Mouse (Mus musculus) limb, embryonic 15.5 days (tissue): ENCODE data around the gene Gbf1. TPM values are rescaled to one million over a fixed set of nuclear protein-coding genes. Genes with fewer than 3 reads are reported as not detected.

Experiments used
- ATAC-seq: fragments of 200-750 bp; cut with Nextera tagmentation; 2 replicates; pipeline ENCODE4 v1.8.0; 2017; ENCODE audit warnings: low read depth, moderate TSS enrichment; ENCODE audit not compliant: insufficient number of reproducible peaks, low FRiP score, low TSS enrichment
- H3K27ac ChIP-seq: fragments of 300-500 bp; sonication (generic); 2 replicates; pipeline ENCODE4 v1.5.1; 2015; ENCODE audit warnings: moderate library complexity, mild to moderate bottlenecking, inconsistent platforms
- H3K27me3 ChIP-seq: fragments of 300-500 bp; sonication (generic); 2 replicates; pipeline ENCODE4 v1.6.1; 2015; ENCODE audit warnings: inconsistent platforms
- H3K36me3 ChIP-seq: fragments of 300-500 bp; sonication (generic); 2 replicates; pipeline ENCODE4 v1.6.1; 2015; ENCODE audit warnings: inconsistent platforms
- H3K4me1 ChIP-seq: fragments of 300-500 bp; sonication (generic); 2 replicates; pipeline ENCODE4 v1.6.1; 2015; ENCODE audit warnings: inconsistent platforms
- H3K4me2 ChIP-seq: fragments of 300-500 bp; sonication (generic); 2 replicates; pipeline ENCODE4 v1.6.1; 2015; ENCODE audit warnings: mild to moderate bottlenecking, inconsistent platforms
- H3K4me3 ChIP-seq: fragments of 300-500 bp; sonication (generic); 2 replicates; pipeline ENCODE4 v1.5.1; 2015; ENCODE audit warnings: mild to moderate bottlenecking, inconsistent platforms
- H3K9ac ChIP-seq: fragments of 300-500 bp; sonication (generic); 2 replicates; pipeline ENCODE4 v1.6.1; 2015; ENCODE audit warnings: inconsistent platforms
- H3K9me3 ChIP-seq: fragments of 300-500 bp; sonication (generic); 2 replicates; pipeline ENCODE4 v1.6.1; 2016; ENCODE audit warnings: inconsistent platforms
- WGBS: fragments of 180-500 bp; shearing (Covaris S2); methylation state at CpG from one replicate; pipeline ENCODE4 v1.1.7; 2015; 5-methylcytosine and 5-hydroxymethylcytosine counted together
- polyA plus RNA-seq: library from polyadenylated mRNA; unstranded; fragments of >200 nt; fragmentation: Nextera tagmentation; extraction: Ambion mirVana; gene quantifications from 2 replicates; pipeline ENCODE4 v1.2.1, GENCODE M21; 2015

The Gbf1 gene
- polyA plus RNA-seq, 1 experiment from 2014 or later, result 76.7 TPM

GRCm38 (mm10) chr19:46322144-46322995 lies 170.1 kb downstream of the Gbf1 start:
- WGBS, result 53% methylated on average over 11 of the region's 11 CpGs
- Histone ChIP-seq H3K27ac (no peak overlapping the region), H3K4me2 (no peak overlapping the region), H3K27me3 (peaks cover 100% of the 10 kb centered on the region), H3K36me3 (no peaks in the 10 kb centered on the region), H3K9me3 (no peaks in the 10 kb centered on the region), H3K4me3 (no peak overlapping the region), H3K9ac (no peak overlapping the region), H3K4me1 (peaks cover 45% of the 10 kb centered on the region)
- ATAC-seq, result no peak

GRCm38 (mm10) chr19:46322996-46323572 lies 170.8 kb downstream of the Gbf1 start:
- Histone ChIP-seq H3K4me2 (no peak overlapping the region), H3K27me3 (peaks cover 97% of the 10 kb centered on the region), H3K36me3 (no peaks in the 10 kb centered on the region), H3K9ac (no peak overlapping the region), H3K27ac (no peak overlapping the region), H3K4me1 (peaks cover 44% of the 10 kb centered on the region), H3K4me3 (no peak overlapping the region), H3K9me3 (no peaks in the 10 kb centered on the region)
- 69% methylated on average over 13 of the region's 13 CpGs for WGBS
- ATAC-seq, result no peak

DNA sequence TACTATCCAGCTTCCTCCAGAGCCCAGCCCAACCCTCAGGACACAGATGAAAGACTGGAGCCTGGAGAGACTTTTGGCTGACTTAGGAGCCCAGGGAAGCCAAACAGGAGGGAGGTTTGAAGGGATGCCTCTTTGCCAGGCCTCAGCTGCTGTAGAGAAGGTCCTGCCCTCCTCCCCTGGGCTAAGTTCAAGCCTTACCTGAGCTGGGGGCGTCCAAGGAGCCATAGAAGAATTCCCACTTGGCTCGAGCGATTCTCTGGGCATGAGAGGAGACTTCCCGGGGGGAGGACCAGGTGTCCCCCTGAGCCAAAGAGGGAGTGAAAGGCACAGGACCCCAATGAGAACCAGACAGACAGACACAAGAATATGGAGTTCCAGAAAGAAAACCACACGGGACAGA lies 171.4 kb downstream of the Gbf1 start:
- Histone ChIP-seq H3K27me3 (peaks cover 91% of the 10 kb centered on the region), H3K9me3 (no peaks in the 10 kb centered on the region), H3K36me3 (no peaks in the 10 kb centered on the region), H3K9ac (no peak overlapping the region), H3K4me2 (no peak overlapping the region), H3K27ac (no peak overlapping the region), H3K4me1 (peaks cover 39% of the 10 kb centered on the region), H3K4me3 (no peak overlapping the region)
- no peak for ATAC-seq
- 62% methylated on average over 5 of the region's 5 CpGs for WGBS

DNA sequence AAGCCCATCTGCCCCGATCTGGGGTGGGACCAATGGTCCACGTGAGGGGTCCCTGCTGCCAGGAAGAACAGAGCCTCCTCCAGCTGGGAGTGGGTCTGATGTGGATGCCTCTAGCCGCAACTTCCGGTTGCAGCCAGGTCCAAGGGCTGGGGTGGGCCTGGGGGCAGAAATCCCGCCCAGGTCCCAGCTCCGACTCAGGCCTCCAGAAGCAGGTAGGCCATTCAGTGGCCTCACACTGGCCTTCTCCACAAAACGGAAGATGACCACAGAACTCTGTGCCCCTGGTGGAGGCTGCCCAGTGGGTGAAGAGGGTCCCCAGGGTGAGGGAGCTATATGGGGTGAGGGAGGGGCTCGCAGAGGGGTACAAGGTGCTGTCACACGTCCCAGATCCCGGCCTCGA lies 172.1 kb downstream of the Gbf1 start:
- H3K9me3 ChIP-seq, result no peaks in the 10 kb centered on the region
- no peak overlapping the region for H3K27ac ChIP-seq
- ATAC-seq, result no peak
- H3K27me3 ChIP-seq, result peaks cover 85% of the 10 kb centered on the region
- 59% methylated on average over 11 of the region's 11 CpGs for WGBS
- H3K4me3 ChIP-seq, result no peak overlapping the region
- H3K36me3 ChIP-seq, result no peaks in the 10 kb centered on the region
- peaks cover 38% of the 10 kb centered on the region for H3K4me1 ChIP-seq
- no peak overlapping the region for H3K4me2 ChIP-seq
- no peak overlapping the region for H3K9ac ChIP-seq

- H3K27me3 ChIP-seq, result peaks cover 79% of the 10 kb centered on the region
- H3K9ac ChIP-seq, result no peak overlapping the region
- no peak overlapping the region for H3K4me3 ChIP-seq
- H3K27ac ChIP-seq, result no peak overlapping the region
- H3K4me1 ChIP-seq, result peaks cover 42% of the 10 kb centered on the region
- no peaks in the 10 kb centered on the region for H3K36me3 ChIP-seq
- no peak overlapping the region for H3K4me2 ChIP-seq
- WGBS, result 61% methylated on average over 5 of the region's 5 CpGs
- no peaks in the 10 kb centered on the region for H3K9me3 ChIP-seq
- no peak for ATAC-seq
Measured at GRCm38 (mm10) chr19:46324918-46325317, 172.6 kb downstream of the Gbf1 start.

- 6% methylated on average over 29 of the region's 29 CpGs for WGBS
- H3K27me3 ChIP-seq, result peaks cover 70% of the 10 kb centered on the region
- ATAC-seq, result no peak
- H3K36me3 ChIP-seq, result peaks cover 12% of the 10 kb centered on the region
- H3K4me3 ChIP-seq, result no peak overlapping the region
- H3K9me3 ChIP-seq, result no peaks in the 10 kb centered on the region
- H3K27ac ChIP-seq, result no peak overlapping the region
- peaks cover 46% of the 10 kb centered on the region for H3K4me1 ChIP-seq
- no peak overlapping the region for H3K9ac ChIP-seq
- H3K4me2 ChIP-seq, result no peak overlapping the region
Measured at GRCm38 (mm10) chr19:46326019-46326755, 173.9 kb downstream of the Gbf1 start.

DNA sequence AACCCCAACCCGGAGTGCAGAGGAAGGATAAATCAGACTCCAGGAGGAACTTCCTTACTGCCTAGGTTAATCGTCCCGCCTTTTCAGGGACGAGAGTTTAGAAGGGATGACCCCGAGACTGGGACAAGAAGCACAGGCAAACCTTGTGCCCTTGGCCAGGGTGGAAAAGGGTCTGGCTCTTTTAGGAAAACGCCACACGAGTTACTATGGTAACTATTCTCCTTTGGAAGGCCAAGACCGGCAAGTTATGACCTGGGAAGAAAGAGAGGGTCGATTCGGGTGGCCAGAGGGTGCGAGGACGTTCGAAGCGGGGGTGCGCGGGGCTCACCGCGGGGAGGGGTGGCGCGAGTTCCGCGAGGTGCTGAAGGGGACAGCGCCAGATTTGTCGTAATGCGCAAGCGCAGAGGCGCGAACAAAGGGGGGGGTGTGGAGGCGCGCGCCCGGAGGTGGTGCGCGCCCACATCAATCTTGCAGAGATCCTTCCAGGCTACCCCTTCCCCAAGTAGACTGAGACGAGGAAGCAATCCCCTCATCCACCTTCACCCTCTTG lies 174.5 kb downstream of the Gbf1 start, which contains the start of gene Psd:
TSS of gene Psd (minus strand) at position 401 of the 550 bp plus-strand sequence.
- whole genome bisulfite sequencing, result under 1% methylated on average over 35 of the region's 35 CpGs
- Histone ChIP-seq H3K9ac (peak within 1 kb of the TSS; percentile 64; the same call in 1 of the 2 replicates), H3K4me3 (peak within 1 kb of the TSS; percentile 75), H3K27me3 (peaks cover 63% of the 10 kb centered on the region), H3K36me3 (peaks cover 18% of the 10 kb centered on the region), H3K27ac (peak within 1 kb of the TSS; percentile 90), H3K9me3 (no peaks in the 10 kb centered on the region), H3K4me1 (peaks cover 39% of the 10 kb centered on the region), H3K4me2 (peak within 1 kb of the TSS; percentile 100)
- ATAC-seq, result no peak

GRCm38 (mm10) chr19:46327531-46328064 lies 175.3 kb downstream of the Gbf1 start:
- Histone ChIP-seq H3K36me3 (peaks cover 26% of the 10 kb centered on the region), H3K9ac (no peak overlapping the region), H3K4me3 (peak overlapping the region; percentile 75), H3K4me1 (peaks cover 33% of the 10 kb centered on the region), H3K4me2 (peak overlapping the region; percentile 100), H3K27me3 (peaks cover 55% of the 10 kb centered on the region), H3K27ac (peak overlapping the region; percentile 90; the same call in 1 of the 2 replicates), H3K9me3 (no peaks in the 10 kb centered on the region)
- 32% methylated on average over 14 of the region's 14 CpGs for WGBS
- no peak for ATAC-seq

- ATAC-seq, result peak; percentile 87
- Histone ChIP-seq H3K9ac (peak within 1 kb of the TSS; percentile 64), H3K4me3 (peak within 1 kb of the TSS; percentile 75), H3K4me2 (peak within 1 kb of the TSS; percentile 100), H3K27me3 (peaks cover 48% of the 10 kb centered on the region), H3K27ac (peak within 1 kb of the TSS; percentile 90), H3K36me3 (peaks cover 28% of the 10 kb centered on the region), H3K9me3 (no peaks in the 10 kb centered on the region), H3K4me1 (peaks cover 32% of the 10 kb centered on the region)
- under 1% methylated on average over 81 of the region's 81 CpGs for WGBS
Measured at GRCm38 (mm10) chr19:46328081-46329030, 176.0 kb downstream of the Gbf1 start, which contains the start of gene Fbxl15. TSS of gene Fbxl15 (plus strand) at chr19:46328184.

DNA sequence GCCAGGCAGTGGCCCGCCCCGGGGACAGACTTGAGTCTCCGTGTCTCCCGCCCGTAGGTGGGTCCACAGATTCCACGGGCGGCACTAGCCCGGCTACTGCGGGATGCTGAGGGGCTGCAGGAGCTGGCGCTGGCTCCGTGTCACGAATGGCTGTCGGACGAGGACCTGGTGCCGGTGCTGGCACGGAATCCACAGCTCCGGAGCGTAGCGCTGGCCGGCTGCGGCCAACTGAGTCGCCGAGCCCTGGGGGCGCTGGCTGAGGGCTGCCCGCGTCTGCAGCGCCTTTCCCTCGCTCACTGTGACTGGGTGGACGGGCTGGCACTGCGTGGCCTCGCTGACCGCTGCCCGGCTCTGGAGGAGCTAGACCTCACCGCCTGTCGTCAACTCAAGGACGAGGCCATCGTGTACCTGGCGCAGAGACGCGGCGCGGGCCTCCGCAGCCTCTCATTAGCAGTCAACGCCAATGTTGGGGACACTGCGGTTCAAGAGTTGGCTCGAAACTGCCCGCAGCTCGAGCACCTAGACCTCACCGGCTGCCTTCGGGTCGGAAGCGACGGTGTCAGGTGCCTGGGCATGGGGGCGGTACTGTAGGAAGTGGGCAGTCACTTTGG lies 176.8 kb downstream of the Gbf1 start:
- Histone ChIP-seq H3K27me3 (peaks cover 40% of the 10 kb centered on the region), H3K4me3 (peak overlapping the region; percentile 75), H3K4me2 (peak overlapping the region; percentile 100), H3K4me1 (peaks cover 32% of the 10 kb centered on the region), H3K9ac (peak overlapping the region; percentile 64), H3K9me3 (no peaks in the 10 kb centered on the region), H3K27ac (peak overlapping the region; percentile 90), H3K36me3 (peaks cover 28% of the 10 kb centered on the region)
- 1% methylated on average over 54 of the region's 54 CpGs for WGBS
- ATAC-seq, result no peak; the same call in 1 of the 2 replicates
